17 mouse cellular contexts compared by ENCODE assay signal in the genomic region with DNA sequence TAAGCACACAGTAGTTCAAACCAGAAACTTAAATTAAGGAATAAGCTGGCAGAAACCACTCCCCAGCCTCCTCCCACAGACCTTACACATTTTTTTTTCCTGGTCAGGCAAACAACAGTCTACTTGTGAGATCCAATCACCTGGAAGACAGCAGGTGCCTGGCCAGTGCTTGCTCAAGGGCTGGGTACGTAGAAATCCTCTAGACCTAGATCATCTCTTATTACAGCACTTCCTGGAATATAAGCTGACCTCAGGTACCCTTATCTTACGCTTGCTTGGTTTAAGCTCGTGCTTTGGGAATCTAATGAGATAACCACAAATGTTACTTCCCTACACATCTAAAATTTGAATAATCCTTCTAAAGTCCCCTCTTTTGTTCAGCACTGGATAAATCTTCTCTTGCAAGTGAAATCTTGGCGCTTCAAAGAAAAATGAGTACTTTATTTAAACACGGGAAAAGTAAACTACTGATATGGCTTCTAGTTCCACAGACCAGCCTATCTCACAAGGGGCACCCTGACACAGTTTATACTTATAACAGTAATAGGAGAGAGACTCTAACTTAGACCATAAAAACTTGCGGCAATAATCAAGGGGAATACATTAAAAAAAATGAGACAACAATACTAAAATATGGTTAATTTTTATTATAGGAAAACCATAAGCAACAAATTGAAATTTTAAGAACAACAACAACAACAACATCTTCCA. TPM values are rescaled to one million over a fixed set of nuclear protein-coding genes. Genes with fewer than 3 reads are reported as not detected.
A peak's percentile ranks its signal among the peaks of the same experiment; 100 is the strongest.
DNase-seq lines count a peak whose midpoint lies in the region; ATAC-seq and TF ChIP-seq lines count a peak whose summit lies in the region.
"Had no signal": no experiment of that assay in that cellular context is flagged by ENCODE, and none has a peak within 500 bp of the region (broad histone marks: within the 10 kb centered on the region; RNA-seq: fewer than 3 reads in every experiment).

No protein-coding gene starts in this region.

- DNase-seq in gastrocnemius, adult 2 months, result no peak
- DNase-seq in gastrocnemius, postnatal 10 days, result no peak
- DNase-seq in G1E (ENCODE audit: low spot score), result peak; percentile 29
- DNase-seq in skeletal muscle tissue, adult 2 months (ENCODE audit: low read depth, low spot score), result peak; percentile 64
- DNase-seq in kidney, adult 11 months, result no peak
- no peak for DNase-seq in Muller cell, postnatal 12 days (ENCODE audit: inconsistent ontology term)
- DNase-seq: cerebellum, postnatal 25 days; gastrocnemius, postnatal 25 days; kidney, postnatal 10 days; layer of hippocampus, adult 9-11 months; right cerebral cortex, postnatal 25 days had no signal

- intact Hi-C loops in gastrocnemius, adult 2 months (cut with DNase I), result no loop called here

- peaks cover 5% of the 10 kb centered on the region for H3K36me3 ChIP-seq in G1E (replicated peaks)
- no peaks in the 10 kb centered on the region for H3K36me3 ChIP-seq in intestine, postnatal 0 days (ENCODE audit: control insufficient read depth, insufficient read depth)
- no peaks in the 10 kb centered on the region for H3K36me3 ChIP-seq in forebrain, embryonic 16.5 days (ENCODE audit: control insufficient read depth, insufficient read depth)
- H3K36me3 ChIP-seq: embryonic facial prominence, embryonic 15.5 days; forebrain, embryonic 15.5 days; heart, embryonic 13.5 days had no signal

- no peak overlapping the region; the same call in 1 of the 2 replicates for H3K4me2 ChIP-seq in intestine, postnatal 0 days (replicated peaks; ENCODE audit: low read depth)
- H3K4me2 ChIP-seq in forebrain, embryonic 16.5 days (ENCODE audit: low read length), result no peak overlapping the region
- H3K4me2 ChIP-seq: embryonic facial prominence, embryonic 15.5 days; forebrain, embryonic 15.5 days; heart, embryonic 13.5 days; hindbrain, embryonic 14.5 days had no signal

- H3K27me3 ChIP-seq in G1E (ENCODE audit: insufficient read depth, low read length), result no peaks in the 10 kb centered on the region
- no peaks in the 10 kb centered on the region for H3K27me3 ChIP-seq in intestine, postnatal 0 days (replicated peaks; ENCODE audit: control insufficient read depth, insufficient read depth, low read length)
- no peaks in the 10 kb centered on the region for H3K27me3 ChIP-seq in forebrain, embryonic 16.5 days (replicated peaks; ENCODE audit: control insufficient read depth, insufficient read depth, low read length)
- H3K27me3 ChIP-seq: embryonic facial prominence, embryonic 15.5 days; forebrain, embryonic 15.5 days; heart, embryonic 13.5 days had no signal

- H3K4me1 ChIP-seq in G1E (ENCODE audit: insufficient read depth, low read depth, low read length), result peaks cover 67% of the 10 kb centered on the region
- no peaks in the 10 kb centered on the region for H3K4me1 ChIP-seq in intestine, postnatal 0 days (replicated peaks; ENCODE audit: control insufficient read depth, insufficient read depth, low read length)
- no peaks in the 10 kb centered on the region for H3K4me1 ChIP-seq in forebrain, embryonic 16.5 days (replicated peaks; ENCODE audit: control insufficient read depth, insufficient read depth, low read length)
- H3K4me1 ChIP-seq: embryonic facial prominence, embryonic 15.5 days; forebrain, embryonic 15.5 days; heart, embryonic 13.5 days had no signal

- peak overlapping the region; percentile 71 for H3K27ac ChIP-seq in gastrocnemius, adult 2 months
- peak overlapping the region; percentile 57 for H3K27ac ChIP-seq in intestine, postnatal 0 days (ENCODE audit: low read depth, low read length)
- no peak overlapping the region for H3K27ac ChIP-seq in forebrain, embryonic 16.5 days (ENCODE audit: low read length)
- H3K27ac ChIP-seq: embryonic facial prominence, embryonic 15.5 days; forebrain, embryonic 15.5 days; heart, embryonic 13.5 days; hindbrain, embryonic 14.5 days had no signal

- 30% methylated on average over 6 of the region's 6 CpGs for WGBS in intestine, postnatal 0 days
- WGBS in forebrain, embryonic 16.5 days, result 74% methylated on average over 6 of the region's 6 CpGs

- no peak overlapping the region for H3K9ac ChIP-seq in intestine, postnatal 0 days (ENCODE audit: low read depth, low read length)
- no peak overlapping the region for H3K9ac ChIP-seq in forebrain, embryonic 16.5 days (replicated peaks; ENCODE audit: low read depth, low read length)
- H3K9ac ChIP-seq: embryonic facial prominence, embryonic 15.5 days; forebrain, embryonic 15.5 days; heart, embryonic 13.5 days; hindbrain, embryonic 14.5 days had no signal

- no peak for TF ChIP-seq CTCF in gastrocnemius, adult 2 months (IDR thresholded peaks at IDR 0.05)
- no peak for TF ChIP-seq CTCF in G1E (IDR thresholded peaks at IDR 0.05; ENCODE audit: low read depth, low read length)
- TF ChIP-seq CTCF in intestine, postnatal 0 days (IDR thresholded peaks at IDR 0.05; ENCODE audit: low read depth), result no peak

- H3K9me3 ChIP-seq in G1E (replicated peaks), result no peaks in the 10 kb centered on the region
- H3K9me3 ChIP-seq in intestine, postnatal 0 days (ENCODE audit: control insufficient read depth), result no peaks in the 10 kb centered on the region
- H3K9me3 ChIP-seq in forebrain, embryonic 16.5 days (ENCODE audit: control insufficient read depth, low read length), result no peaks in the 10 kb centered on the region
- H3K9me3 ChIP-seq: embryonic facial prominence, embryonic 15.5 days; forebrain, embryonic 15.5 days; heart, embryonic 13.5 days had no signal

- H3K4me3 ChIP-seq in gastrocnemius, adult 2 months, result no peak overlapping the region
- H3K4me3 ChIP-seq in G1E (ENCODE audit: low read depth, low read length), result no peak overlapping the region; the same call in 1 of the 2 replicates
- no peak overlapping the region for H3K4me3 ChIP-seq in intestine, postnatal 0 days (ENCODE audit: low read depth, low read length)
- no peak overlapping the region for H3K4me3 ChIP-seq in forebrain, embryonic 16.5 days (replicated peaks; ENCODE audit: low read length)
- H3K4me3 ChIP-seq: embryonic facial prominence, embryonic 15.5 days; forebrain, embryonic 15.5 days; heart, embryonic 13.5 days had no signal

- peak; percentile 76 for ATAC-seq in G1E (ENCODE audit: extremely low read depth, insufficient number of reproducible peaks, low FRiP score, poor library complexity, severe bottlenecking)
- ATAC-seq in intestine, postnatal 0 days, result peak; percentile 91
- ATAC-seq in forebrain, embryonic 16.5 days, result no peak
- ATAC-seq: forebrain, embryonic 15.5 days had no signal

RNA-seq across cellular contexts. Expression of gene Galnt7, which starts 58.5 kb away (rescaled TPM):
- total RNA-seq in gastrocnemius, adult 2 months (2021), result 1 to 10 TPM; 2.5 to 3.0 TPM
- 1 to 10 TPM; 5.4 to 9.6 TPM for total RNA-seq in gastrocnemius, postnatal 10 days (2021)
- total RNA-seq in G1E (2014; fragmentation: Nextera tagmentation), result 31.2 and 35.0 TPM in 2 replicates
- total RNA-seq in G1E (2017), result 14.5 and 19.0 TPM in 2 replicates
- 2.7 TPM in 2 replicates for polyA plus RNA-seq in G1E (2012)
- 20.2 and 22.4 TPM in 2 replicates for polyA plus RNA-seq in intestine, postnatal 0 days (2015; fragmentation: Nextera tagmentation; extraction: Ambion mirVana)
- polyA plus RNA-seq in forebrain, embryonic 16.5 days (2015; fragmentation: Nextera tagmentation; extraction: Ambion mirVana), result 8.7 and 11.3 TPM in 2 replicates

Comparison
In these comparisons a context has a peak if more than half of its experiments do, and no peak if none do; other contexts are left out.
1. DNase-seq: peak in G1E (single experiment) and skeletal muscle tissue, adult 2 months (single experiment); none in gastrocnemius, adult 2 months (single experiment), gastrocnemius, postnatal 10 days (single experiment), kidney, adult 11 months (single experiment) and Muller cell, postnatal 12 days (single experiment).